22 mouse cellular contexts compared by ENCODE assay signal in the genomic region with DNA sequence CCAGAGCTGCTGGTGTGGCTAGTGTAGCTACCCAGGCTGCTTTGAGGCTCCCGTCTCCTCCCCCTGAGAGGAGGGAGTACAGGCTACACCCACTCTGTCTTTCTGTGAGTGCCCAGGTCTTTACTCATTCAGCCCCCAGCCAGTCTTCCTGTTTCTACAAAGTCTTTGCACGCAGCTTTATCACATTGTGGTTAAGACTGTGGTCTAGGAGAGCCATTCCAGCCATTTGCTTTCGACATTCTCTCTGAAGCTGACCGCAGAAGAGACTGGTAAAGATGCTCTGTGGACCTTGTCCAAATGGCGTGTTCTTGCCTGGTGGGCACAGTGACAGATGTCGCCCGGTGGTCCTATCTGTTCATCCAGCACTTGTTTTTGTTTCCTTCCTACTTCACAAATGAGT.
A peak's percentile ranks its signal among the peaks of the same experiment; 100 is the strongest.
DNase-seq lines count a peak whose midpoint lies in the region; ATAC-seq and TF ChIP-seq lines count a peak whose summit lies in the region.
"Had no signal": no experiment of that assay in that cellular context is flagged by ENCODE, and none has a peak within 500 bp of the region (broad histone marks: within the 10 kb centered on the region; RNA-seq: fewer than 3 reads in every experiment).

No protein-coding gene starts in this region.

- H3K4me3 ChIP-seq in hindbrain, embryonic 10.5 days = no peak overlapping the region
- no peak overlapping the region for H3K4me3 ChIP-seq in hindbrain, postnatal 0 days (ENCODE audit: low read length)
- no peak overlapping the region for H3K4me3 ChIP-seq in MEL (ENCODE audit: control insufficient read depth in 1 of 2, insufficient read depth in 1 of 2, low read depth in 2 of 2, low read length in 2 of 2)
- H3K4me3 ChIP-seq: embryonic facial prominence, embryonic 10.5 days; forebrain, embryonic 15.5 days; heart, embryonic 15.5 days; megakaryocyte, embryonic 14.5 days had no signal

- 85% methylated on average over 7 of the region's 7 CpGs for WGBS in hindbrain, embryonic 10.5 days
- WGBS in hindbrain, postnatal 0 days = 58% methylated on average over 7 of the region's 7 CpGs

- no peak for DNase-seq in hindbrain, embryonic 10.5 days (ENCODE audit: low spot score)
- no peak for DNase-seq in hindbrain, postnatal 0 days (ENCODE audit: low spot score)
- DNase-seq in 416B (ENCODE audit: low read depth) (peak; percentile 34), MEL (ENCODE audit: low read depth, low spot score) (peak; percentile 13)
- no peak for DNase-seq in thymus, postnatal 0 days (ENCODE audit: low spot score)
- no peak for DNase-seq in adrenal gland, adult 8-10 months
- DNase-seq: adrenal gland, postnatal 25 days; cerebellum, adult 11 months; gastrocnemius, postnatal 25 days; heart, postnatal 4 days; kidney, adult 11 months; kidney, postnatal 10 days; lung, adult 18-20 months; lung, postnatal 14 days; thymus, postnatal 25 days had no signal

- no peak for TF ChIP-seq CTCF in hindbrain, postnatal 0 days (IDR thresholded peaks at IDR 0.05; ENCODE audit: low read depth)
- TF ChIP-seq CTCF in MEL (IDR thresholded peaks at IDR 0.05 in 2 of 3, conservative IDR thresholded peaks at IDR 0.05 in 1 of 3; ENCODE audit: control insufficient read depth in 1 of 3, insufficient read depth in 1 of 3, low read depth in 2 of 3, low read length in 3 of 3, poor library complexity in 1 of 3, severe bottlenecking in 1 of 3) = no peak

- no peak overlapping the region for H3K9ac ChIP-seq in hindbrain, postnatal 0 days (replicated peaks; ENCODE audit: low read length)
- H3K9ac ChIP-seq in MEL (ENCODE audit: control insufficient read depth, low read depth, low read length, poor library complexity, severe bottlenecking) = no peak overlapping the region
- H3K9ac ChIP-seq: forebrain, embryonic 15.5 days; heart, embryonic 15.5 days had no signal

- ATAC-seq in hindbrain, postnatal 0 days = no peak
- ATAC-seq in megakaryocyte progenitor cell, adult 5-6 weeks (replicated peaks; ENCODE audit: poor library complexity) = peak; percentile 70
- ATAC-seq: activated CD4-positive, CD25-positive, alpha-beta regulatory T cell, adult 4 months; forebrain, embryonic 15.5 days had no signal

- TF ChIP-seq EP300 in MEL (IDR thresholded peaks at IDR 0.05; ENCODE audit: low read depth in 1 of 2, low read length in 2 of 2) = no peak

- no peaks in the 10 kb centered on the region for H3K36me3 ChIP-seq in hindbrain, embryonic 10.5 days
- H3K36me3 ChIP-seq in hindbrain, postnatal 0 days (ENCODE audit: insufficient read depth, low read length) = no peaks in the 10 kb centered on the region
- H3K36me3 ChIP-seq in MEL (ENCODE audit: control insufficient read depth in 1 of 2, insufficient read depth in 2 of 2, low read length in 2 of 2) = no peaks in the 10 kb centered on the region
- H3K36me3 ChIP-seq: embryonic facial prominence, embryonic 10.5 days; forebrain, embryonic 15.5 days; heart, embryonic 15.5 days had no signal

- TF ChIP-seq RAD21 in MEL (IDR thresholded peaks at IDR 0.05; ENCODE audit: low read depth, low read length) = no peak

- peaks cover 76% of the 10 kb centered on the region for H3K4me1 ChIP-seq in hindbrain, embryonic 10.5 days (replicated peaks)
- H3K4me1 ChIP-seq in hindbrain, postnatal 0 days (ENCODE audit: insufficient read depth, low read length) = peaks cover 20% of the 10 kb centered on the region
- no peaks in the 10 kb centered on the region for H3K4me1 ChIP-seq in MEL (ENCODE audit: control insufficient read depth in 1 of 2, insufficient read depth in 2 of 2, low read length in 2 of 2)

- H3K79me2 ChIP-seq in MEL (ENCODE audit: control insufficient read depth, insufficient read depth, low read length, poor library complexity) = no peaks in the 10 kb centered on the region

- peak overlapping the region; percentile 10; the same call in 1 of the 2 replicates for H3K27ac ChIP-seq in hindbrain, embryonic 10.5 days
- no peak overlapping the region for H3K27ac ChIP-seq in hindbrain, postnatal 0 days
- H3K27ac ChIP-seq in MEL (ENCODE audit: control insufficient read depth, low read depth, low read length) = no peak overlapping the region
- H3K27ac ChIP-seq: embryonic facial prominence, embryonic 10.5 days; forebrain, embryonic 15.5 days; heart, embryonic 15.5 days had no signal

- no peak for TF ChIP-seq POLR2A in MEL (IDR thresholded peaks at IDR 0.05; ENCODE audit: control insufficient read depth in 1 of 2, insufficient read depth in 1 of 2, low read depth in 1 of 2, low read length in 2 of 2, poor library complexity in 1 of 2)

- H3K4me2 ChIP-seq in hindbrain, postnatal 0 days (ENCODE audit: low read depth, low read length) = no peak overlapping the region
- H3K4me2 ChIP-seq: forebrain, embryonic 15.5 days; heart, embryonic 15.5 days; liver, embryonic 11.5 days had no signal

- H3K27me3 ChIP-seq in hindbrain, embryonic 10.5 days (ENCODE audit: insufficient read depth, poor library complexity, severe bottlenecking) = peaks cover 15% of the 10 kb centered on the region; the same call in 1 of the 2 replicates
- no peaks in the 10 kb centered on the region for H3K27me3 ChIP-seq in hindbrain, postnatal 0 days (ENCODE audit: insufficient read depth, low read length)
- H3K27me3 ChIP-seq in MEL (ENCODE audit: control insufficient read depth in 1 of 2, insufficient read depth in 2 of 2, low read length in 2 of 2) = peaks cover 0 to 6% of the 10 kb centered on the region in 2 experiments; a peak in 2 of 4 replicates
- H3K27me3 ChIP-seq: forebrain, embryonic 15.5 days; heart, embryonic 15.5 days had no signal

- no peaks in the 10 kb centered on the region for H3K9me3 ChIP-seq in hindbrain, embryonic 10.5 days
- no peaks in the 10 kb centered on the region for H3K9me3 ChIP-seq in hindbrain, postnatal 0 days (ENCODE audit: low read length)
- no peaks in the 10 kb centered on the region for H3K9me3 ChIP-seq in MEL (replicated peaks; ENCODE audit: insufficient read depth, low read length)
- H3K9me3 ChIP-seq: embryonic facial prominence, embryonic 10.5 days; forebrain, embryonic 15.5 days; heart, embryonic 15.5 days; megakaryocyte, embryonic 14.5 days had no signal

TF ChIP-seq in MEL, 35 proteins besides CTCF, POLR2A, EP300 and RAD21:
- TF ChIP-seq ETS1 (IDR thresholded peaks at IDR 0.05; ENCODE audit: low read depth, low read length) (no peak), GABPA (IDR thresholded peaks at IDR 0.05; ENCODE audit: low read depth, low read length) (no peak), JUND (IDR thresholded peaks at IDR 0.05; ENCODE audit: low read depth, low read length) (no peak), ELF1 (IDR thresholded peaks at IDR 0.05; ENCODE audit: low read depth, low read length) (no peak), MAX (IDR thresholded peaks at IDR 0.05; ENCODE audit: low read length) (no peak), ZNF384 (IDR thresholded peaks at IDR 0.05; ENCODE audit: low read depth, low read length) (no peak), NRF1 (IDR thresholded peaks at IDR 0.05; ENCODE audit: insufficient read depth, low read depth, low read length, poor library complexity, severe bottlenecking) (no peak), UBTF (IDR thresholded peaks at IDR 0.05; ENCODE audit: borderline replicate concordance, insufficient read depth, low read depth, low read length) (no peak), E2F4 (IDR thresholded peaks at IDR 0.05; ENCODE audit: borderline replicate concordance, low read depth, low read length) (no peak), CHD1 (IDR thresholded peaks at IDR 0.05; ENCODE audit: low read depth, low read length) (no peak)
TF ChIP-seq in MEL: peak in this region for 0.

Comparison
In these comparisons a context has a peak if more than half of its experiments do, and no peak if none do; other contexts are left out.
1. DNase-seq: peak in 416B (single experiment) and MEL (single experiment); none in hindbrain, embryonic 10.5 days (single experiment), hindbrain, postnatal 0 days (single experiment), thymus, postnatal 0 days (single experiment) and adrenal gland, adult 8-10 months (single experiment).